Mouse (Mus musculus): ENCODE measurements around the gene Rnf144b.

DNA sequence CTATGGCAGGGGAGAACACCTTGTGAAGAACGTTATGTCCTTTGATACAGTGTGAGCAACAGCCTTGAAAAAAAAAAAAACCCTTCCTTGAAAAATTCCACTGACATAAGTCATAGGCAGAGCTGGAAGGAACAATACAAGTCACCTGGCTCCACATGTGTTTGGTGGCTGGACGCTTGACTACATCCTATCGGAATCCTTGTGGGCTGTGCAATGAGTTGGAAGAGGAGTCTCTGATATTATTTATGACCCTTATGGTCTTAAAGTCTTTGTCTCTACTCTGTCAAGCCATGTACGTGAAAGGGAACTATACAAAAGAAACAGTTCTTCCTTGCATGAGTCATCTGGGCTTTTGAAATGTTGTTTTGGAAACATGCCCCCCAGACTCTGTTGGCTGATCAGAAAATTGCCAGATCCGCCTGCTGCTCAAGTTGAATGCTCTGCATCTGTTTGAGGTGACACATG is 94.7 kb downstream of the Rnf144b start:
- TF ChIP-seq POLR2A (IDR thresholded peaks at IDR 0.05; ENCODE audit: control insufficient read depth, low read depth, low read length) (no peak), CTCF (IDR thresholded peaks at IDR 0.05; ENCODE audit: control insufficient read depth, insufficient read depth, insufficient replicate concordance, low read depth, low read length) (no peak)

Measured in testis, adult 2 months (tissue).